Mouse (Mus musculus) embryonic facial prominence, embryonic 14.5 days (tissue): ENCODE measurements around the gene Lce1c. TPM values are rescaled to one million over a fixed set of nuclear protein-coding genes. Genes with fewer than 3 reads are reported as not detected.

ENCODE experiments used
- ATAC-seq: fragments of 200-750 bp; cut with Nextera tagmentation; 2 replicates; pipeline ENCODE4 v1.8.0; 2017; ENCODE audit warnings: low read depth, moderate number of reproducible peaks, moderate TSS enrichment
- DNase-seq: peaks from one replicate; pipeline ENCODE4 v3.0.0-alpha.2; 2015; ENCODE audit warnings: low spot score
- H3K27ac ChIP-seq: fragments of 300-500 bp; sonication (generic); replicated peaks from 2 replicates; pipeline ENCODE4 v1.5.1; 2014; ENCODE audit warnings: low read depth, mild to moderate bottlenecking, low read length, moderate library complexity
- H3K27me3 ChIP-seq: fragments of 300-500 bp; sonication (generic); replicated peaks from 2 replicates; pipeline ENCODE4 v1.6.1; 2014; ENCODE audit warnings: low read length; ENCODE audit not compliant: control insufficient read depth, insufficient read depth
- H3K36me3 ChIP-seq: fragments of 300-500 bp; sonication (generic); 2 replicates; pipeline ENCODE4 v1.6.1; 2014; ENCODE audit warnings: low read length, mixed read lengths; ENCODE audit not compliant: control insufficient read depth, insufficient read depth
- H3K4me1 ChIP-seq: fragments of 300-500 bp; sonication (generic); 2 replicates; pipeline ENCODE4 v1.6.1; 2014; ENCODE audit warnings: antibody characterized with exemption, low read length; ENCODE audit not compliant: control insufficient read depth, insufficient read depth
- H3K4me2 ChIP-seq: fragments of 300-500 bp; sonication (generic); 2 replicates; pipeline ENCODE4 v1.6.1; 2014; ENCODE audit warnings: low read depth, mild to moderate bottlenecking, low read length, moderate library complexity, mixed read lengths
- H3K4me3 ChIP-seq: fragments of 300-500 bp; sonication (generic); 2 replicates; pipeline ENCODE4 v1.5.1; 2014; ENCODE audit warnings: low read depth, mild to moderate bottlenecking, low read length
- H3K9ac ChIP-seq: fragments of 300-500 bp; sonication (generic); 2 replicates; pipeline ENCODE4 v1.6.1; 2014; ENCODE audit warnings: low read depth, mild to moderate bottlenecking, low read length, moderate library complexity, mixed read lengths
- H3K9me3 ChIP-seq: fragments of 300-500 bp; sonication (generic); 2 replicates; pipeline ENCODE4 v1.6.1; 2016; ENCODE audit warnings: low read length; ENCODE audit not compliant: control insufficient read depth
- WGBS: fragments of 180-500 bp; shearing (Covaris S2); extraction: QIAGEN DNeasy Blood & Tissue Kit; methylation state at CpG from one replicate; pipeline ENCODE4 v1.1.7; 2014; 5-methylcytosine and 5-hydroxymethylcytosine counted together
- polyA plus RNA-seq: library from polyadenylated mRNA; unstranded; fragments of >200 nt; fragmentation: Nextera tagmentation; extraction: Ambion mirVana; gene quantifications from 2 replicates; pipeline ENCODE4 v1.2.1, GENCODE M21; 2014

The Lce1c gene
- polyA plus RNA-seq, 1 experiment from 2014 or later, result 0.42 TPM

DNA sequence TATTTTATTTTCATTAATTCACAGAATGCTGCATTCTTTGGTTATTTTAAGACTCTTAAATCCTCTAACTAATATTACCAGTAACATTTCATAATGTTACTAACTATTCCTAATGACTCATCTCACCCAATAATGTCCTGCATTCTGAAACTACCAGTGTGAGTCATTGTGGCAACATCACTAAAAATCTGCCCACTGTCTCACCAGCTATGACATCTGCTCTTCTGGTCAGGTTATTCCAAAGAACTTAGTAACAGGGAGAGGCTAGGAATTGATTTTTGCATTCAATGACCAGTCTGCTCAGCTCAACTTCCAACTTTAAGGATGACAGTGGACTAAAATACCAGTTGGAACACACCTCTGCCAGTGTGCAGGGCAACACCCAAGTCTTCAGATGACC, 12.6 kb downstream of the Lce1c start:
- Histone ChIP-seq H3K4me3 (no peak overlapping the region), H3K36me3 (no peaks in the 10 kb centered on the region), H3K4me2 (no peak overlapping the region), H3K27me3 (no peaks in the 10 kb centered on the region), H3K4me1 (no peaks in the 10 kb centered on the region), H3K9me3 (no peaks in the 10 kb centered on the region), H3K27ac (no peak overlapping the region), H3K9ac (no peak overlapping the region)
- DNase-seq (no peak), ATAC-seq (no peak)

- Histone ChIP-seq H3K9ac (no peak overlapping the region), H3K27me3 (no peaks in the 10 kb centered on the region), H3K4me1 (no peaks in the 10 kb centered on the region), H3K27ac (no peak overlapping the region), H3K4me3 (no peak overlapping the region), H3K36me3 (no peaks in the 10 kb centered on the region), H3K9me3 (no peaks in the 10 kb centered on the region), H3K4me2 (no peak overlapping the region)
- WGBS, result 20% methylated on average over 1 of the region's 1 CpGs
- no peak for DNase-seq
- ATAC-seq, result no peak
These were observed 15.6 kb downstream of the Lce1c start for GRCm38 (mm10) chr3:92694613-92695012.

- Histone ChIP-seq H3K4me2 (no peak within 1 kb of the TSS), H3K9me3 (no peaks in the 10 kb centered on the region), H3K4me3 (no peak within 1 kb of the TSS), H3K36me3 (no peaks in the 10 kb centered on the region), H3K27me3 (no peaks in the 10 kb centered on the region), H3K9ac (no peak within 1 kb of the TSS), H3K27ac (no peak within 1 kb of the TSS), H3K4me1 (no peaks in the 10 kb centered on the region)
- ATAC-seq, result no peak
- WGBS, result 81% methylated on average over 2 of the region's 2 CpGs
- no peak for DNase-seq
These were observed 29.9 kb downstream of the Lce1c start, which contains the start of gene Lce1e for GRCm38 (mm10) chr3:92708974-92709373. Lce1e (minus strand) TSS chr3:92709074.

- Histone ChIP-seq H3K9ac (no peak overlapping the region), H3K27ac (no peak overlapping the region)
These were observed 36.1 kb downstream of the Lce1c start for GRCm38 (mm10) chr3:92715122-92715521.

DNA sequence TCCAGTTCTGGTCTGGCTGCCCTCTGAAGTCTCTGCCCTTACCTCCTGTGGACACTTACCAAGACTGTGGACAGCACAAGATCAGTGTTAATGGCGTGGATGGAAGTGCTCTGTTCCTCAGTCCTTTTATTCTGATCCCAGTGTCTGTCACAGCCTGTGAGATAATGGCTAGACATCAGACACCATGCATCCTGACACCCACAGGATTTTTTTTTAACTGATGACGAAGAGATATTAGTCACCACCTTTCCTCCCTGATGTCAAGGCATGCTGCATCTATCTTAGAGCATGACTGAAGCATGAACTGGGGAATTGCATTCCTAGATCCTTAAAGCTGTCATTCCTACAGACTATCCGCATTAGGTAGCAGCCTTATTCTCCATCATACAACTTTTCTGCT, 41.2 kb downstream of the Lce1c start, which contains the start of gene Lce1f:
Gene Lce1f, minus strand, starts transcription at position 101 of the 400 bp plus-strand sequence.
- DNase-seq, result no peak
- Histone ChIP-seq H3K36me3 (no peaks in the 10 kb centered on the region), H3K27me3 (no peaks in the 10 kb centered on the region), H3K9ac (no peak within 1 kb of the TSS), H3K4me2 (no peak within 1 kb of the TSS), H3K27ac (no peak within 1 kb of the TSS), H3K9me3 (no peaks in the 10 kb centered on the region), H3K4me1 (no peaks in the 10 kb centered on the region), H3K4me3 (no peak within 1 kb of the TSS)
- ATAC-seq, result no peak
- 71% methylated on average over 3 of the region's 3 CpGs for WGBS

More at GRCm38 (mm10) chr3:92715122-92715521, 36.1 kb downstream of the Lce1c start:
- no peak for ATAC-seq
- H3K36me3 ChIP-seq, result no peaks in the 10 kb centered on the region
- H3K27me3 ChIP-seq, result no peaks in the 10 kb centered on the region
- no peak overlapping the region for H3K4me2 ChIP-seq
- no peaks in the 10 kb centered on the region for H3K9me3 ChIP-seq
- DNase-seq, result no peak
- H3K4me3 ChIP-seq, result no peak overlapping the region
- no peaks in the 10 kb centered on the region for H3K4me1 ChIP-seq

- no peak for DNase-seq
- Histone ChIP-seq H3K4me2 (no peak overlapping the region), H3K9ac (no peak overlapping the region), H3K9me3 (no peaks in the 10 kb centered on the region), H3K4me1 (no peaks in the 10 kb centered on the region), H3K4me3 (no peak overlapping the region), H3K27me3 (no peaks in the 10 kb centered on the region), H3K27ac (no peak overlapping the region), H3K36me3 (no peaks in the 10 kb centered on the region)
- 83% methylated on average over 5 of the region's 5 CpGs for WGBS
- ATAC-seq, result no peak
These were observed 43.6 kb downstream of the Lce1c start for GRCm38 (mm10) chr3:92722631-92723030.

Other genes starting within 250 kb of the Lce1c start
- gene Gm9774, start 249.8 kb upstream of the Lce1c start, polyA plus RNA-seq, result 6.1 and 6.2 TPM in 2 replicates
- gene Sprr2k, start 246.7 kb upstream of the Lce1c start, polyA plus RNA-seq, result 0.29 TPM in 1 of 2 replicates, not detected in the other
- 3.4 and 12.9 TPM in 2 replicates for gene Sprr1b, start 240.5 kb upstream of the Lce1c start, polyA plus RNA-seq
- gene Sprr3, start 220.5 kb upstream of the Lce1c start, polyA plus RNA-seq, result 0.45 and 4.9 TPM in 2 replicates
- gene Sprr1a, start 193.4 kb upstream of the Lce1c start, polyA plus RNA-seq, result 28.3 and 67.4 TPM in 2 replicates
- gene Sprr4, start 178.8 kb upstream of the Lce1c start, polyA plus RNA-seq, result not detected in 2 replicates
- 0.89 TPM in 1 of 2 replicates, not detected in the other for gene 2310046K23Rik, start 144.7 kb upstream of the Lce1c start, polyA plus RNA-seq
- 0.45 and 1.4 TPM in 2 replicates for gene Ivl, start 105.5 kb upstream of the Lce1c start, polyA plus RNA-seq
- gene Smcp, start 90.2 kb upstream of the Lce1c start, polyA plus RNA-seq, result not detected in 2 replicates
- not detected in 2 replicates for gene 2210017I01Rik, start 71.8 kb upstream of the Lce1c start, polyA plus RNA-seq
- not detected in 2 replicates for gene Lce6a, start 57.6 kb upstream of the Lce1c start, polyA plus RNA-seq
- gene Lce1a1, start 30.9 kb upstream of the Lce1c start, polyA plus RNA-seq, result not detected in 2 replicates
- not detected in 2 replicates for gene Lce1b, start 22.3 kb upstream of the Lce1c start, polyA plus RNA-seq
- gene Lce1a2, start 8.9 kb upstream of the Lce1c start, polyA plus RNA-seq, result 0.42 TPM in 1 of 2 replicates, not detected in the other
- 0.26 and 0.33 TPM in 2 replicates for gene Lce1d, start 8.0 kb downstream of the Lce1c start, polyA plus RNA-seq
- gene Lce1e, start 29.8 kb downstream of the Lce1c start, polyA plus RNA-seq, result not detected in 2 replicates
- gene Lce1f, start 41.1 kb downstream of the Lce1c start, polyA plus RNA-seq, result 0.33 TPM in 1 of 2 replicates, not detected in the other
- not detected in 2 replicates for gene Gm38119, start 59.8 kb downstream of the Lce1c start, polyA plus RNA-seq
- gene Lce1g, start 73.1 kb downstream of the Lce1c start, polyA plus RNA-seq, result 0.25 TPM in 1 of 2 replicates, not detected in the other
- 0.25 TPM in 1 of 2 replicates, not detected in the other for gene Lce1h, start 85.8 kb downstream of the Lce1c start, polyA plus RNA-seq
- gene Lce1i, start 99.7 kb downstream of the Lce1c start, polyA plus RNA-seq, result 0.25 TPM in 1 of 2 replicates, not detected in the other
- gene Lce1j, start 111.3 kb downstream of the Lce1c start, polyA plus RNA-seq, result not detected in 2 replicates
- gene Lce1k, start 128.6 kb downstream of the Lce1c start, polyA plus RNA-seq, result not detected in 2 replicates
- gene Kprp, start 148.0 kb downstream of the Lce1c start, polyA plus RNA-seq, result 0.07 and 0.47 TPM in 2 replicates
- gene Lce1l, start 172.0 kb downstream of the Lce1c start, polyA plus RNA-seq, result not detected in 2 replicates
- not detected in 2 replicates for gene 2310050C09Rik, start 191.0 kb downstream of the Lce1c start, polyA plus RNA-seq
- gene Lce3a, start 247.0 kb downstream of the Lce1c start, polyA plus RNA-seq, result 3.3 and 6.1 TPM in 2 replicates